8 mouse cellular contexts compared by ENCODE assay signal in the genomic region with DNA sequence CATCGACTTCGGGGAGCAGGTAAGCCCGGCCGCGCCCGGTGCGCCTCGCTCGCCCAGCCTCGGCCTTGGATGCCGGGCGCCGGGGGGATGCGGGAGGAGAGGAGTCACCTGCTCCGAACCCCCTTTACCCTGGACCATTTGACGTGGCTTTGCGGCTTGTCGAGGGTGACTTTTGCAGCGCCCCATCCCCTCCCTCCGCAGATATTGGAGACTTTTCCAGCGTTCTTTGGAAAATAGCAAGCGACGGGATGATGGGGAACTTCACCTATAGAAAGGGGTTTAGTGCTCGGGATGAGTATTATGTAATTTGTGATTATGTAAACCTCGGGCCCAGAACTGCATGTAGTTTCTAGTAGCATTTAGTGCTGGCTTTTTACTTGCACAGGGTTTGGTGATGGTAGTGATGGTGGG. TPM values are rescaled to one million over a fixed set of nuclear protein-coding genes. Genes with fewer than 3 reads are reported as not detected.
DNase-seq lines count a peak whose midpoint lies in the region; ATAC-seq and TF ChIP-seq lines count a peak whose summit lies in the region.

No protein-coding gene starts in this region.

- peak; percentile 46 for ATAC-seq in kidney, embryonic 15.5 days (replicated peaks; ENCODE audit: low FRiP score)
- ATAC-seq in hindbrain, embryonic 12.5 days (ENCODE audit: low FRiP score): peak; percentile 53
- ATAC-seq in midbrain, embryonic 12.5 days (ENCODE audit: low FRiP score, low read depth): no peak; the same call in 1 of the 2 replicates

- H3K36me3 ChIP-seq in kidney, embryonic 15.5 days: no peaks in the 10 kb centered on the region
- no peaks in the 10 kb centered on the region for H3K36me3 ChIP-seq in hindbrain, embryonic 12.5 days
- H3K36me3 ChIP-seq in midbrain, embryonic 12.5 days: no peaks in the 10 kb centered on the region

- TF ChIP-seq CTCF in bone marrow, adult 2 months (IDR thresholded peaks at IDR 0.05; ENCODE audit: control insufficient read depth, insufficient read depth, low read length): no peak

- H3K9me3 ChIP-seq in kidney, embryonic 15.5 days (replicated peaks): no peaks in the 10 kb centered on the region
- H3K9me3 ChIP-seq in hindbrain, embryonic 12.5 days (replicated peaks): no peaks in the 10 kb centered on the region
- no peaks in the 10 kb centered on the region for H3K9me3 ChIP-seq in midbrain, embryonic 12.5 days

- under 1% methylated on average over 25 of the region's 25 CpGs for WGBS in kidney, embryonic 15.5 days
- under 1% methylated on average over 25 of the region's 25 CpGs for WGBS in bone marrow, adult 2 months
- under 1% methylated on average over 25 of the region's 25 CpGs for WGBS in hindbrain, embryonic 12.5 days
- WGBS in midbrain, embryonic 12.5 days: 1% methylated on average over 25 of the region's 25 CpGs

- peak overlapping the region; percentile 81 for H3K27ac ChIP-seq in kidney, embryonic 15.5 days
- peak overlapping the region; percentile 88 for H3K27ac ChIP-seq in bone marrow, adult 2 months (ENCODE audit: control insufficient read depth, insufficient read depth, low read depth, low read length, poor library complexity)
- peak overlapping the region; percentile 95 for H3K27ac ChIP-seq in hindbrain, embryonic 12.5 days
- peak overlapping the region; percentile 83 for H3K27ac ChIP-seq in midbrain, embryonic 12.5 days (replicated peaks)

- TF ChIP-seq POLR2A in bone marrow, adult 2 months (IDR thresholded peaks at IDR 0.05; ENCODE audit: borderline replicate concordance, control insufficient read depth, low read depth, low read length): no peak

- peak overlapping the region; percentile 95 for H3K4me2 ChIP-seq in kidney, embryonic 15.5 days
- H3K4me2 ChIP-seq in hindbrain, embryonic 12.5 days (replicated peaks): peak overlapping the region; percentile 68
- peak overlapping the region; percentile 68 for H3K4me2 ChIP-seq in midbrain, embryonic 12.5 days (replicated peaks)

- peak overlapping the region; percentile 74 for H3K9ac ChIP-seq in kidney, embryonic 15.5 days
- H3K9ac ChIP-seq in hindbrain, embryonic 12.5 days: peak overlapping the region; percentile 88
- peak overlapping the region; percentile 80 for H3K9ac ChIP-seq in midbrain, embryonic 12.5 days (replicated peaks)

- peaks cover 17% of the 10 kb centered on the region for H3K4me1 ChIP-seq in kidney, embryonic 15.5 days
- no peaks in the 10 kb centered on the region for H3K4me1 ChIP-seq in bone marrow, adult 2 months (ENCODE audit: control insufficient read depth, insufficient read depth, low read length)
- H3K4me1 ChIP-seq in hindbrain, embryonic 12.5 days: peaks cover 12% of the 10 kb centered on the region; the same call in 1 of the 2 replicates
- peaks cover 4% of the 10 kb centered on the region; the same call in 1 of the 2 replicates for H3K4me1 ChIP-seq in midbrain, embryonic 12.5 days

- H3K27me3 ChIP-seq in kidney, embryonic 15.5 days: peaks cover 5% of the 10 kb centered on the region; the same call in 1 of the 2 replicates
- H3K27me3 ChIP-seq in hindbrain, embryonic 12.5 days: no peaks in the 10 kb centered on the region
- peaks cover 3% of the 10 kb centered on the region; the same call in 1 of the 2 replicates for H3K27me3 ChIP-seq in midbrain, embryonic 12.5 days

- H3K4me3 ChIP-seq in kidney, embryonic 15.5 days (replicated peaks): peak overlapping the region; percentile 77
- H3K4me3 ChIP-seq in bone marrow, adult 2 months (replicated peaks; ENCODE audit: control insufficient read depth, low read depth, low read length): peak overlapping the region; percentile 82
- H3K4me3 ChIP-seq in hindbrain, embryonic 12.5 days: peak overlapping the region; percentile 77
- H3K4me3 ChIP-seq in midbrain, embryonic 12.5 days: peak overlapping the region; percentile 72

- no peak for DNase-seq in kidney, postnatal 10 days
- DNase-seq in frontal cortex, postnatal 10 days (ENCODE audit: low spot score in 2 of 2): no peak
- no peak for DNase-seq in ovary, postnatal 36 days (ENCODE audit: low spot score)
- no peak for DNase-seq in layer of hippocampus, adult 9-11 months

RNA-seq across cellular contexts. Expression of a gene that starts 0.6 kb away (rescaled TPM):
- polyA plus RNA-seq in kidney, embryonic 15.5 days (2015; fragmentation: Nextera tagmentation; extraction: Ambion mirVana): 8.8 and 10.5 TPM in 2 replicates
- polyA plus RNA-seq in bone marrow, adult 2 months (2011; ENCODE audit: insufficient read depth, insufficient read length, low replicate concordance, missing spikeins): 20.7 and 26.7 TPM in 2 replicates
- polyA plus RNA-seq in hindbrain, embryonic 12.5 days (2016; fragmentation: Nextera tagmentation; extraction: Ambion mirVana): 15.2 and 15.7 TPM in 2 replicates
- polyA plus RNA-seq in midbrain, embryonic 12.5 days (2016; fragmentation: Nextera tagmentation; extraction: Ambion mirVana): 10.4 and 12.5 TPM in 2 replicates
